Mouse (Mus musculus) monocyte, adult 5-6 weeks (primary cell): ENCODE results near the gene Add1. TPM values are rescaled to one million over a fixed set of nuclear protein-coding genes. Genes with fewer than 3 reads are reported as not detected.

ENCODE experiments used
- ATAC-seq: fragments of 153-309, 156-312 bp; replicated peaks from 2 replicates; pipeline ENCODE4 v1.8.0; 2017; ENCODE audit warnings: mild to moderate bottlenecking; ENCODE audit not compliant: low TSS enrichment, insufficient number of reproducible peaks, severe bottlenecking, poor library complexity, low FRiP score
- total RNA-seq: library from RNA; stranded (forward); fragments of 200-1000, 200-491, 200-594 nt; gene quantifications from 3 replicates; pipeline ENCODE4 v1.2.3, GENCODE M21; 2017

Gene Add1
- total RNA-seq = 174 to 248 TPM (median 209 TPM) in 3 replicates

- peak; percentile 97 for ATAC-seq
These were observed at the start of gene Add1 for GRCm38 (mm10) chr5:34573268-34574221. TSS of gene Add1 (plus strand) at chr5:34573664.

GRCm38 (mm10) chr5:34523958-34524485, 49.4 kb upstream of the Add1 start:
- ATAC-seq = 0 out of 2 replicates have a peak, but pooled peaks have one; percentile 14

GRCm38 (mm10) chr5:34524511-34524910, 49.0 kb upstream of the Add1 start:
- ATAC-seq = no peak

- ATAC-seq = peak; percentile 74
These were observed 47.6 kb upstream of the Add1 start, which contains the start of gene Sh3bp2 for GRCm38 (mm10) chr5:34525663-34526476. TSS of gene Sh3bp2 (plus strand) at chr5:34525838.

- no peak for ATAC-seq
These were observed 47.0 kb upstream of the Add1 start for GRCm38 (mm10) chr5:34526477-34526775.

GRCm38 (mm10) chr5:34527352-34527751, 46.1 kb upstream of the Add1 start:
- ATAC-seq = no peak

- ATAC-seq = no peak
These were observed 44.7 kb upstream of the Add1 start for GRCm38 (mm10) chr5:34528724-34529123.

GRCm38 (mm10) chr5:34530116-34530515, 43.3 kb upstream of the Add1 start:
- ATAC-seq = no peak

- no peak for ATAC-seq
These were observed 42.8 kb upstream of the Add1 start for GRCm38 (mm10) chr5:34530687-34531086.

GRCm38 (mm10) chr5:34533066-34533465, 40.4 kb upstream of the Add1 start:
- no peak for ATAC-seq

- ATAC-seq = peak; percentile 67
These were observed 39.6 kb upstream of the Add1 start for GRCm38 (mm10) chr5:34533820-34534219.

GRCm38 (mm10) chr5:34534776-34535581, 38.5 kb upstream of the Add1 start:
- peak; percentile 62 for ATAC-seq

GRCm38 (mm10) chr5:34535831-34536230, 37.6 kb upstream of the Add1 start:
- no peak for ATAC-seq

- no peak for ATAC-seq
These were observed 35.4 kb upstream of the Add1 start for GRCm38 (mm10) chr5:34538079-34538478.

- no peak for ATAC-seq
These were observed 34.9 kb upstream of the Add1 start for GRCm38 (mm10) chr5:34538527-34538926.

GRCm38 (mm10) chr5:34539121-34539520, 34.3 kb upstream of the Add1 start:
- no peak for ATAC-seq

GRCm38 (mm10) chr5:34542166-34542565, 31.3 kb upstream of the Add1 start:
- ATAC-seq = no peak

- peak; percentile 67 for ATAC-seq
These were observed 30.4 kb upstream of the Add1 start for GRCm38 (mm10) chr5:34543114-34543513.

- no peak for ATAC-seq
These were observed 26.1 kb upstream of the Add1 start for GRCm38 (mm10) chr5:34547410-34547809.
